Mouse (Mus musculus): ENCODE measurements around the gene Pdia5. TPM values are rescaled to one million over a fixed set of nuclear protein-coding genes. Genes with fewer than 3 reads are reported as not detected.

Pdia5 gene
- total RNA-seq, 2 experiments from 2014 or later = 6.6 to 7.4 TPM

GRCm38 (mm10) chr16:35450018-35450630, 40.5 kb downstream of the Pdia5 start:
- intact Hi-C loops (cut with DNase I) = no loop called here
- DNase-seq = no peak

- intact Hi-C loops (cut with DNase I) = no loop called here
- DNase-seq = no peak
Measured at GRCm38 (mm10) chr16:35442026-35442415, 48.7 kb downstream of the Pdia5 start.

GRCm38 (mm10) chr16:35441346-35442025, 49.2 kb downstream of the Pdia5 start:
- DNase-seq = no peak
- intact Hi-C loops (cut with DNase I) = no loop called here

- no peak for DNase-seq
- intact Hi-C loops (cut with DNase I) = no loop called here
Measured at GRCm38 (mm10) chr16:35439046-35439445, 51.6 kb downstream of the Pdia5 start.

- DNase-seq = no peak
- intact Hi-C loops (cut with DNase I) = no loop called here
Measured at GRCm38 (mm10) chr16:35431608-35432007, 59.1 kb downstream of the Pdia5 start.

- DNase-seq = no peak
- intact Hi-C loops (cut with DNase I) = no loop called here
Measured at GRCm38 (mm10) chr16:35424926-35425325, 65.7 kb downstream of the Pdia5 start.

- DNase-seq = peak; percentile 24
- intact Hi-C loops (cut with DNase I) = no loop called here
Measured at GRCm38 (mm10) chr16:35423250-35424139, 67.2 kb downstream of the Pdia5 start.

GRCm38 (mm10) chr16:35422705-35423104, 68.0 kb downstream of the Pdia5 start:
- intact Hi-C loops (cut with DNase I) = no loop called here

GRCm38 (mm10) chr16:35422141-35422540, 68.5 kb downstream of the Pdia5 start:
- DNase-seq = peak; percentile 41
- intact Hi-C loops (cut with DNase I) = no loop called here

More at GRCm38 (mm10) chr16:35422705-35423104, 68.0 kb downstream of the Pdia5 start:
- no peak for DNase-seq

GRCm38 (mm10) chr16:35414616-35415015, 76.1 kb downstream of the Pdia5 start:
- intact Hi-C loops (cut with DNase I) = no loop called here
- DNase-seq = no peak

- DNase-seq = no peak
- intact Hi-C loops (cut with DNase I) = no loop called here
Measured at GRCm38 (mm10) chr16:35406706-35407105, 84.0 kb downstream of the Pdia5 start.

- intact Hi-C loops (cut with DNase I) = no loop called here
- DNase-seq = no peak
Measured at GRCm38 (mm10) chr16:35406166-35406565, 84.5 kb downstream of the Pdia5 start.

- intact Hi-C loops (cut with DNase I) = no loop called here
- DNase-seq = no peak
Measured at GRCm38 (mm10) chr16:35405348-35406080, 85.2 kb downstream of the Pdia5 start.

GRCm38 (mm10) chr16:35404864-35405263, 85.8 kb downstream of the Pdia5 start:
- intact Hi-C loops (cut with DNase I) = no loop called here
- no peak for DNase-seq

- no peak for DNase-seq
- intact Hi-C loops (cut with DNase I) = no loop called here
Measured at GRCm38 (mm10) chr16:35403891-35404290, 86.8 kb downstream of the Pdia5 start.

- no peak for DNase-seq
- intact Hi-C loops (cut with DNase I) = no loop called here
Measured at GRCm38 (mm10) chr16:35403356-35403755, 87.3 kb downstream of the Pdia5 start.

- DNase-seq = no peak
- intact Hi-C loops (cut with DNase I) = no loop called here
Measured at GRCm38 (mm10) chr16:35392813-35393212, 97.9 kb downstream of the Pdia5 start.

- no peak for DNase-seq
- intact Hi-C loops (cut with DNase I) = no loop called here
Measured at GRCm38 (mm10) chr16:35385654-35386053, 105.0 kb downstream of the Pdia5 start.

- no peak for DNase-seq
- intact Hi-C loops (cut with DNase I) = no loop called here
Measured at GRCm38 (mm10) chr16:35380048-35380447, 110.6 kb downstream of the Pdia5 start.

- intact Hi-C loops (cut with DNase I) = no loop called here
- no peak for DNase-seq
Measured at GRCm38 (mm10) chr16:35379344-35379743, 111.3 kb downstream of the Pdia5 start.

- intact Hi-C loops (cut with DNase I) = no loop called here
- no peak for DNase-seq
Measured at GRCm38 (mm10) chr16:35364063-35364428, 126.6 kb downstream of the Pdia5 start.
